Mouse (Mus musculus): Measurements from ENCODE around the gene Fblim1.
"Not testable (repeated sequence)": the region's sequence is repeated elsewhere in the genome, so short reads cannot be mapped to it uniquely, and the experiment has no call there.

Fblim1 gene

GRCm38 (mm10) chr4:141566187-141566586 lies 39.7 kb downstream of the Fblim1 start:
- DNase-seq (ENCODE audit: low spot score), result no peak

DNA sequence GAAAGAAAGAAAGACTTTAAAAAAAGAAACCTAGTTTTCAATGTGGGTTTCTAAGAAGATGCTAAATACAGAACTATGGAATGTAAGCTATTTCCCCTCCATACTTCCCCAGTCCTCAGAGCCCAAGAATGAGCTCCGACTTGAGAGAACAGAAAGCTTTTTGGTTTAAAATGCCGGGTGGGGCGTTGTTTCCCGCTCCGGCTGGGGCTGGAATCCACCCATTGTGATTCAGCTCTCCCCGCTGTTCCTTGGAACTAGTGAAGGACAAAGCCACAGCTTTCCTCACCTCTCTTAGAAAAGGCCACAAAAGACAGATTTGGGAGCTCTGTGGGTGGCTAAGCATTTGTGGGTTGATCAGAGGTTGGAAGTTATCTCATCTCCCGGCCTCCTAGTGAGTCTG lies 40.6 kb downstream of the Fblim1 start:
- no peak for DNase-seq (ENCODE audit: low spot score)

GRCm38 (mm10) chr4:141564660-141565059 lies 41.2 kb downstream of the Fblim1 start:
- no peak for DNase-seq (ENCODE audit: low spot score)

DNA sequence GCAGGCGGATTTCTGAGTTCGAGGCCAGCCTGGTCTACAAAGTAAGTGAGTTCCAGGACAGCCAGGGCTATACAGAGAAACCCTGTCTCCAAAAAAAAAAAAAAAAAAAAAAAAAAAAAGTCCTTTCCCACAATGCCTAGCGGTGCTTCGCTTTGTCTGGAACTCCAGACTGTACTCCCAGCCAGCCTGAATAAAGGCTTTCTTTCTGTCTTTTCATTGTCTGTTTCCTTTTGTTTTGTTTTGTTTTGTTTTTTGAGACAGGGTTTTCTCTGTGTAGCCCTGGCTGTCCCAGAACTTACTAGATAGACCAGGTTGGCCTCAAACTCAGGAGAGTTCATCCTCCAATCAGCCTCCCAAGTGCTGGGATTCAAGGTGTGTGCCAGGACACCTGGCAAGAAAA lies 41.7 kb downstream of the Fblim1 start:
- DNase-seq (ENCODE audit: low spot score), result no peak

DNA sequence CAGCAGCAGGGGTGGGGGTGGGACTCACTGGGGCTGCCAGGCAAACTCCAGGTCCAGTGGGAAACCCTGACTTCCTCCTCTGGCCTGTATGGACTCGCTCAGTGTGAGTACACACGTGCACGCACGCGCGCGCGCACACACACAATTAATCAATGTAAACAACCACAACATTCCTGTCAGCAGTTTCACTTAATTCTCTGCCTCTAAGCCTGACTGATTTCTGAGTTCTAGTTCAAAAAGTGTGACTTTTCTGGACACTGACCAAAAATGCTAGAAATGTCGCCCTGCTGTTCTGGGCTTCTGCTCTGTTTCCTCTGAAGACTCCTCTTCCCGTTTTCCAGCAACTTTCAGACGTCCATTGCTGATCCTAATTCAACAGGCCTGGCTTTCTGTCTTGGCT lies 43.6 kb downstream of the Fblim1 start:
- no peak for DNase-seq (ENCODE audit: low spot score)

- not testable (repeated sequence) for DNase-seq (ENCODE audit: low spot score)
These were observed 44.5 kb downstream of the Fblim1 start for GRCm38 (mm10) chr4:141561331-141561919.

DNA sequence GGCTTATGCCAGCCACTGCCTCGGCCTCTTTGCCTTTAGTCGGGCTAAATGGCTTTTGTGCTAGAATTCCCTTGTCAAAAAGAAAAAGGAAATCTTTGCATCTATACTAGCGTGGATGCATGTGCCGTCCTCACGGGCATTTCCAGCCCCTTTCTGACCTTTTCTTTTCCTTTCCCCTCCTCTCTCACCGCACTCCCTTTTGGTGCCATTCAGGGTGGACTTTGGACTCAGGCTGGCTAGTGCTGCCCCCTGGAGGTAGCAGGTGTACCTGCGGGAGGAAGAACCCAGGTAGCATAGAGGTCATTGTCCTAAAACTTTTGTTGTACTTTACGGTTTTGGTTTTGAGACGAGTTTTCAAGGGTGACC lies 46.0 kb downstream of the Fblim1 start:
- peak; percentile 90 for DNase-seq (ENCODE audit: low spot score)

- peak; percentile 96 for DNase-seq (ENCODE audit: low spot score)
These were observed 46.6 kb downstream of the Fblim1 start for GRCm38 (mm10) chr4:141559131-141559897.

DNA sequence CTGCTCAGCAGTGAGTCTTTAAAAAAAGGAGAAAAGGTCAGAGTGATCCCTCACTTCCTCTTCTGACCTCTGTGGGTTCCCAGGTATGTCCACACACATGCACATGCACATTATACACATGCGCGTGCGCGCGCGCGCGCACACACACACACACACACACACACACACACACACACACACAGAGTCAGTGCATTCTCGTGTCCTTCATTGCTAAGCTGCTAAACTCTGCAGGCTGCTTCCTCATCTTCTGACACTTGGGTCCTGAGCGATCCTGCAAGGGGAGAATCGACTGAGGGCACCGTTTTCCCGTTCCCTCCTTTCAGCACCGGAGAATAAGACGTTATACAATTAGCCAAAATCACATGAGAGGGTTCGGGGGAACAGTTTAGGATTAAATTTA lies 47.2 kb downstream of the Fblim1 start:
- DNase-seq (ENCODE audit: low spot score), result no peak

DNA sequence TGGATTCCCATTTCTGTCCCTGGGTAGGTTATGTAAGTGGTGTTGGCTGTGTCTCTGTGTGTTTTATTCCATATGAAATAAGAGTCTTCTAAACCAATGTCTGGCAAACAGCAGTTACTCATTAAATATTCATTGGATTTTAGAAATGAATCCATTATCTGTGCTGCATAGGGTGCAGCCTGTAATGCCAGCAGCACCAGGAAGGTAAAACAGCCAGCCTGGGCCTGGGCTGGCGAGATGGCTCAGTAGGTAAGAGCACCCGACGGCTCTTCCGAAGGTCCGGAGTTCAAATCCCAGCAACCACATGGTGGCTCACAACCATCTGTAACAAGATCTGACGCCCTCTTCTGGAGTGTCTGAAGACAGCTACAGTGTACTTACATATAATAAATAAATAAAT lies 49.7 kb downstream of the Fblim1 start:
- not testable (repeated sequence) for DNase-seq (ENCODE audit: low spot score)

DNA sequence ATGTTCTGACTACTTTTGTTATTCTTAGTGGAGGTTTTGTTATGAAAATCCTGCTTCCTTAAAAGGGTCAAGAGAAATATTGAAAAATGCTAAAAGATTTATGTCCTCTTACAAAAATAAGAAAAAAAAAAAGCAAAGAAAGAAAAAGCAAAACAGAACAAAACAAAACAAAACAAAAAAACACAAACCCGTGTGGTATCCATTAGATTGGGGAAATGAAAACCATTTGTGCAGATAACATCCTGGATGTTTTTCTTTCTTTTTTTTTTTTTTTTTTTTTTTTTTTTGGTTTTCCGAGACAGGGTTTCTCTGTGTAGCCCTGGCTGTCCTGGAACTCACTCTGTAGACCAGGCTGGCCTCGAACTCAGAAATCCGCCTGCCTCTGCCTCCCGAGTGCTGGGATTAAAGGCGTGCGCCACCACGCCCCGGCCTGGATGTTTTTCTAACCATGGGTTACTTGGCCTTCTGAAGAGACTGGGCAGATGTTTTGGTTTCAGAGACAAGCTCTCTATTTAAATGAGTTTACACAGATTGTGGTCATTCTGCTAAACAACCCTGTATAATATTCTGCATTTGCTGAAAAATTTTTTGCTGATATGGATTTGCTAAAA lies 51.5 kb downstream of the Fblim1 start:
- DNase-seq (ENCODE audit: low spot score), result not testable (repeated sequence)

- DNase-seq (ENCODE audit: low spot score), result no peak
These were observed 53.4 kb downstream of the Fblim1 start for GRCm38 (mm10) chr4:141552484-141552883.

- peak; percentile 69 for DNase-seq (ENCODE audit: low spot score)
These were observed 58.6 kb downstream of the Fblim1 start for GRCm38 (mm10) chr4:141547299-141547698.

GRCm38 (mm10) chr4:141546334-141547200 lies 59.3 kb downstream of the Fblim1 start:
- DNase-seq (ENCODE audit: low spot score), result peak; percentile 89

- peak; percentile 99 for DNase-seq (ENCODE audit: low spot score)
These were observed 60.1 kb downstream of the Fblim1 start for GRCm38 (mm10) chr4:141545743-141546333.

DNA sequence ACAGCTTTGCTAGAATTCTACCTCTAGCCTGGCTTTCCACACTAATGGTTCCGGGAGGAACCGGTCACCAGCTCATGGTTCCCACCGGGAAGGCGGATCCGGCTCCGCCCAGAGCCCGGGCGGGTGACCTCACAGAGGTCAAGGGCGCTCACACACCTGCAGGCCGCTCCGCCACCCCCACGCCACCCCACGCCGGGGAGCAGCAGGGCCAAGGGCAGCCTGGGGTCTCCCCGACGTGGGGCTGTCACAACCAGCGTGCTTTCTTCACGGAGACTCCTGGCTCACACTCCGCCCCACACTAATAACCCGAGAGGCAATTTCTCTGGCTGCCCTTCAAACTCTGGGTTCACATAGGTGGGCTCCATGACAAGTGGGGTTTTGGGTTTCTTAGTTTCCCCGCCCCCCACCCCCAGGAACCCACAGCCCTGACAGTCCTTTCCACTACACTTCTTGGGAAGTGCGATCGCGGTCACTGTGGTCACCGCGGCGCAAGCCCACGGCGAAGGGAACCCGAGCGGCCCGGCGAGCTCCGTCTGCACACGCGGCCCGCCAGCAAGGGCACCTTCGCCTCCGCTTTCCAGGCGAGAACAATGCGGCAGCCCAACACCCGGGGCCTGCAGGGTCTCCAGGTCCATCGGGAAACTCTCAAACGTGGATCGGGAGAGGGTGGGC lies 60.7 kb downstream of the Fblim1 start:
- DNase-seq (ENCODE audit: low spot score), result peak; percentile 73

- no peak for DNase-seq (ENCODE audit: low spot score)
These were observed 61.4 kb downstream of the Fblim1 start for GRCm38 (mm10) chr4:141544536-141544935.

DNA sequence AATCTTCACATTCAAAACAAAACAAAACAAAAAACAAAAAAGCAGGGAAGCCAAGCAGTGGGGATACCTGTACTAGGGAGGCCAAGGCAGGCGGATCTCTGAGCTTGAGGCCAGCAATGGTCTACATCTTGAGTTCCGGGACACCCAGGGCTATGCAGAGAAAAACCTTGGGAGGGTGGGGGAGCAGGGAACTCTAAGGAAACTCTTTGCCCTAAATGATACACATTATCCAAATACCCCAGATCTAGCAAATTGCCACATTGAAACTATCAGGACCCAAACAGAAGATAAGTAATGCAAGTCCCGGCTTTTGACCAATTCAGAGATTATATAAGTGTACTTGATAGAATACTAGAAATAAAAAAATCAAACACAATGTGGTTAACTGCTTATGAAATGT lies 62.3 kb downstream of the Fblim1 start:
- no peak for DNase-seq (ENCODE audit: low spot score)

- DNase-seq (ENCODE audit: low spot score), result no peak
These were observed 64.0 kb downstream of the Fblim1 start for GRCm38 (mm10) chr4:141541851-141542250.

GRCm38 (mm10) chr4:141540844-141541243 lies 65.1 kb downstream of the Fblim1 start:
- DNase-seq (ENCODE audit: low spot score), result peak; percentile 37

DNA sequence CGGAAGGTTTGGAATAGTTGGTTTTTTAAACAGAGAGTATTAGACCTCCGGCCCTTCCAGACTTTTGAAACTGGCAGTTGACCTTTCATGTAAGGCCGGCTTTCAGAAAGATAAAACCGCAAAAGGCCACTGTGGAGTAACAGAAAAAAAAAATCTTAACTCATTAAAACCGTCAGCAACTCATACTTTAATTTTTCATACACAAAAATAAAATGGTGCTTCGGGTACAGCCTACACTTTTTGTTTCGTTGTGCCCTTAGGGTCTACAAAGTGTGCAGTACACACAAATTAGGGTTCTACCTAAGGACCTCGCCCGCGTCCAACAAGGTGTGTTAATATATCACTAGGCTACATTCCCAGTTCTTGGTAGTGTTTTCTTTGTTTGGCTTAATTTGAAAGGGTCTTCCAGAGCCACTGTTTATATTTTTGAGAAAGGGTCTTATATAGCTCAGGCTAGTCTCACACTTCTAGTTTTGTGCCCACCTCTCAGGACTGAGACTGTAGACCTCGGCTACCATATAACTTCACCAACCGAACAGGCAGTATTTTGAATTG lies 66.6 kb downstream of the Fblim1 start:
- DNase-seq (ENCODE audit: low spot score), result no peak

Data from adipocyte (in vitro differentiated cells).